Mouse (Mus musculus) thymus, adult 2 months (tissue): ENCODE results near the gene Pcp4.

Source experiments
- CTCF ChIP-seq: fragments of 200-500 bp; IDR thresholded peaks from 2 replicates; pipeline ENCODE4 v1.5.1; 2012; ENCODE audit warnings: mild to moderate bottlenecking, control low read depth, low read length, moderate library complexity, borderline replicate concordance; ENCODE audit not compliant: control insufficient read depth, poor library complexity, insufficient read depth; ENCODE audit errors: extremely low read depth
- POLR2A ChIP-seq: fragments of 200-500 bp; IDR thresholded peaks from 2 replicates; pipeline ENCODE4 v1.6.1; 2012; ENCODE audit warnings: mild to moderate bottlenecking, low read length, control low read depth, moderate library complexity; ENCODE audit not compliant: control insufficient read depth, poor library complexity, insufficient read depth; ENCODE audit errors: extremely low read depth

DNA sequence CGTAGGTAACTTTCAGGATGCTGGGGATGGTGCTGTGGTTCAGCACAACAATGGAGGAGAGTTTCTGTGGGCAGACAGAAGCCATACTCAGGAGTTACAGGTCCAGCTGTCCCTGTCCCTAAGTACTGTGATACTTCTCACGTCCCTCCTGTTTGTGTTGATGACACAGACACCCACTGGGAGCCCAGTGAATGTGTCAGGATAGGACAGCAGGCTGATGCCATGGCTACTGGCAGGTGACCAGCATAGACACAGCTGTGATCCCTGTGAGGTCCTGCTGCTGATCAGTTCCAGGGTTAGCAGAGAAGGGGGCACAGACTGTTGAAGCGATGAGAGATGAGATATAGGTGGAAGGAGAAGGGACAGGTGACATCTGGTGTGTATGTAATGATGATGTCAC is 38.4 kb upstream of the Pcp4 start:
- TF ChIP-seq POLR2A (no peak), CTCF (no peak)
